Mouse (Mus musculus): ENCODE results near the gene Phf14. TPM values are rescaled to one million over a fixed set of nuclear protein-coding genes. Genes with fewer than 3 reads are reported as not detected.

Gene Phf14
- polyA plus RNA-seq, 1 experiment from 2014 or later = 109 TPM

DNA sequence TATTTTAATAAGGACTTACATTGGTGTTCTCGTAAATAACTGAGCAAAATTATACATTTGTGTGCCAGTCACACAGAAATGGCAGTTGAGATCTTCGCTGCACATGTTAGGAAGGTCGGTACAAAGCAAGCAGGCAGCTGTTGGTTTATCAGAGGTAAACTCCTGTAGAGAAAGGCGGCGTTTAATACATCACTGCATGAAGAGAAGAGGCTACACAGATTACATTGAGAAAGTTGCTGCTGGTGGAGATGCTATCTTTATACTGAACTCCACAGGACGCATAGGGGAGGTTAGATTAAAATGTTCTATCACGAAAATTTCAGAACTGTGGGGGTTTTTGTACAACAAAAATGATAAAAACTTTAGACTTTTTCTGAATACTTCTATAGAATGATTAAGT is 52.6 kb downstream of the Phf14 start:
- no peaks in the 10 kb centered on the region for H3K9me3 ChIP-seq
- H3K9ac ChIP-seq = no peak overlapping the region
- H3K27me3 ChIP-seq = no peaks in the 10 kb centered on the region
- H3K36me3 ChIP-seq = peaks cover 18% of the 10 kb centered on the region
- H3K27ac ChIP-seq = no peak overlapping the region
- no peak overlapping the region for H3K4me3 ChIP-seq
- no peak overlapping the region for H3K4me2 ChIP-seq
- WGBS = 93% methylated on average over 7 of the region's 7 CpGs
- no peaks in the 10 kb centered on the region for H3K4me1 ChIP-seq (replicated peaks)
- no peak for ATAC-seq (ENCODE audit: low FRiP score)

DNA sequence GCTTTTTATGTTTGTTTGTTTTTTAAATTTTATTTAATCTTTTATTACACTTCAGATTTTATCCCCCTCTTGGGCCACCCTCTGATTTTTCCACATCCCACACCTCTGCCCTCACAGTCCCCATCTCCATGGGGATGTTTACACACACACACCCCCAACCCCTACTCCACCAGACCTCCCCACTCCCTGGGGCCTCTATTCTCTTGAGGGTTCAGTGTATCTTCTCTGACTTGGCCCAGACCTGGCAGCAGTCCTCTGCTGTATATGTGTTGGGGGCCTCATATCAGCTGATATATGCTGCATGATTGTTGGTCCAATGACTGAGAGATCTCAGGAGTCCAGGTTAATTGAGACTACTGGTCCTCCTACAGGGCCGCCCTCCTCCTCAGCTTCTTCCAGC is 86.2 kb downstream of the Phf14 start:
- 100% methylated on average over 1 of the region's 1 CpGs for WGBS
- no peak for ATAC-seq (ENCODE audit: low FRiP score)
- Histone ChIP-seq H3K27me3 (no peaks in the 10 kb centered on the region), H3K36me3 (peaks cover 45% of the 10 kb centered on the region), H3K9me3 (no peaks in the 10 kb centered on the region), H3K4me3 (no peak overlapping the region), H3K4me2 (no peak overlapping the region), H3K4me1 (replicated peaks) (no peaks in the 10 kb centered on the region), H3K9ac (no peak overlapping the region), H3K27ac (no peak overlapping the region)

DNA sequence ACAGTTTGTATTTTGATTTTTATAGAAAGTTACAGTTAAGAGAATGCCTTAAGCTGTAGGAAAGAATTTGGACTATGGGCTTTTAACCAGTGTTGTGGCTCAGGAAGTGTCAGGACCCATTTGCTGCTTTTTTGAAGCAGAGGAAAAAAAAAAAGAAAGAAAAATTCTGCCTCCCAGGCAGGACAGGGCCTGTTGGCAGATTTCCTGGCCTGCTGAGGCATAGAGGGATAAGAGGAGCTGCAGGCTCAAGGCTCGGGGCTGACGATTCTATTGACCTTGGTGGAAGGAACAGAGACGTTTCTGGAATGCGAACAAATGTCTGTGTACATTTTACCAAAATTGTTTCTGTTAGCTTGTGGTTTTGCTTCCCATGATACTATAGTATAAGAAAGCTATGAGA is 91.0 kb downstream of the Phf14 start:
- WGBS = 89% methylated on average over 4 of the region's 4 CpGs
- peaks cover 54% of the 10 kb centered on the region for H3K36me3 ChIP-seq
- no peak for ATAC-seq (ENCODE audit: low FRiP score)

DNA sequence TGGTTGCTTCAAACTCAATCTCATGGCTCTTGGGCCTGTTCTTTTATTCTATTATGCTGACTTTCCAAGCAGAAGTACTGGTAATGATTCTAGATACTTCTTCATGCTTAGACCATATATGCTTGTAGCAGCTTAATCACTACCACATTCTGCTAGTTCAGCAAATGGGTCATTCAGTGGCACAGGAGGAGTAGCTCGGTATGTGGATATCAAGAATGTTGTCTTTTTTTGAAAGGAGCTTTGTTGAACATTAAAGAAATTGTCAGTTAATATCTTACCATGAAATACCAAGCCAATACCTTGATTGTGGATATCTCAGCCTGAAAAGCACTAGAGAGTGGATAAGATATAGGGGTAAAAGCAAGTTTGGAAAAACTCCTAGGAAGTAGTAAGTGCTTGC is 91.9 kb downstream of the Phf14 start:
- ATAC-seq (ENCODE audit: low FRiP score) = no peak
- Histone ChIP-seq H3K27me3 (no peaks in the 10 kb centered on the region), H3K27ac (no peak overlapping the region), H3K4me1 (replicated peaks) (no peaks in the 10 kb centered on the region), H3K9me3 (no peaks in the 10 kb centered on the region), H3K4me3 (no peak overlapping the region), H3K4me2 (no peak overlapping the region), H3K9ac (no peak overlapping the region), H3K36me3 (peaks cover 46% of the 10 kb centered on the region)
- 94% methylated on average over 1 of the region's 1 CpGs for WGBS

More for the DNA sequence above, 91.0 kb downstream of the Phf14 start:
- Histone ChIP-seq H3K9me3 (no peaks in the 10 kb centered on the region), H3K4me3 (no peak overlapping the region), H3K4me2 (no peak overlapping the region), H3K4me1 (replicated peaks) (no peaks in the 10 kb centered on the region), H3K27me3 (no peaks in the 10 kb centered on the region), H3K9ac (no peak overlapping the region), H3K27ac (no peak overlapping the region)

GRCm38 (mm10) chr6:12005455-12005854 is 97.8 kb downstream of the Phf14 start:
- no peak for ATAC-seq (ENCODE audit: low FRiP score)
- Histone ChIP-seq H3K36me3 (peaks cover 22% of the 10 kb centered on the region), H3K27me3 (no peaks in the 10 kb centered on the region), H3K4me3 (no peak overlapping the region), H3K9me3 (no peaks in the 10 kb centered on the region), H3K27ac (no peak overlapping the region), H3K4me2 (no peak overlapping the region), H3K4me1 (replicated peaks) (no peaks in the 10 kb centered on the region), H3K9ac (no peak overlapping the region)
- WGBS = 89% methylated on average over 4 of the region's 4 CpGs

DNA sequence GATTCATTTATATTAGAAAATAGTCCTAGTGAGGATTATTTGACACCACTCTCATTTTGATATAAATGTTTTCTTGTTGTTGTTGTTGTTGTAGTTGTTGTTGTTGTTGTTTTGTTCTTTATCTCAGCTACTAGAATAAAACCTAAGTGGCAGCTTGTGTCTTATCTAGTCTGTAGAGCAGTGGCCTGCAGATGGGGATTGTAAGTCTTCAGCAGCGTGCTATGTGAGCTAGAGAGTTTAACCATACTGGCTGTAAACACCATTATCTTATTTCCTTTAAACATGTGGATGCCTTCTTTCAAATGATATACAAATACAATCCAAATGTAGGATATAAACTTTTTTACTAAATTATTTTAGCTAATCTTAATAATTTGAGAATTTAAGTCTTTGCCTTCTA is 98.4 kb downstream of the Phf14 start:
- Histone ChIP-seq H3K4me3 (no peak overlapping the region), H3K36me3 (peaks cover 22% of the 10 kb centered on the region), H3K9me3 (no peaks in the 10 kb centered on the region), H3K4me2 (no peak overlapping the region), H3K27ac (no peak overlapping the region), H3K4me1 (replicated peaks) (no peaks in the 10 kb centered on the region), H3K27me3 (no peaks in the 10 kb centered on the region), H3K9ac (no peak overlapping the region)
- 95% methylated on average over 1 of the region's 1 CpGs for WGBS
- no peak for ATAC-seq (ENCODE audit: low FRiP score)

GRCm38 (mm10) chr6:12012103-12012502 is 104.5 kb downstream of the Phf14 start:
- H3K9ac ChIP-seq = no peak overlapping the region
- H3K9me3 ChIP-seq = no peaks in the 10 kb centered on the region
- peaks cover 8% of the 10 kb centered on the region for H3K4me1 ChIP-seq (replicated peaks)
- no peaks in the 10 kb centered on the region for H3K27me3 ChIP-seq
- WGBS = 94% methylated on average over 5 of the region's 5 CpGs
- ATAC-seq (ENCODE audit: low FRiP score) = no peak
- H3K4me3 ChIP-seq = no peak overlapping the region
- no peak overlapping the region for H3K4me2 ChIP-seq
- H3K36me3 ChIP-seq = peaks cover 5% of the 10 kb centered on the region
- H3K27ac ChIP-seq = no peak overlapping the region

DNA sequence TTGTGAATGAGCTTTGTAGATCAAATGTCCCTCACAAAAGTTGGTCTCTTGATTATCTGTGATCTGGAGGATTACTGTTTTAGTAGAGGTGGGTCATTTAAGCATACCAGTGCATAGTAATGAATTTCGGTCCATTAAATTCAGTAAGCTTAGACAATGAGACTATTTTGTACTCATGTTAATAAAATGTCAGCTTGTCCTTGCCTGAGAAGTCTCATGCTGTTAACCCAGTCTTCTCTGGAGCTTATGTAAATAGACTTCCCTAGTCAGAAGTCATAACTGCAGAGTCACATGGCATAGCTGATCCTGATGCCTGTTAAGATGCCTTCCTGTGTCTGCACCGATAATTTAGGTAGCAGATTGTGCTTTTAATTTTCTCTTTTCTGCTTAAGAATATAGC is 106.4 kb downstream of the Phf14 start:
- no peak overlapping the region for H3K9ac ChIP-seq
- no peaks in the 10 kb centered on the region for H3K27me3 ChIP-seq
- H3K36me3 ChIP-seq = peaks cover 8% of the 10 kb centered on the region
- H3K4me3 ChIP-seq = no peak overlapping the region
- no peak for ATAC-seq (ENCODE audit: low FRiP score)
- 0 out of 2 replicates have a peak overlapping the region, but pooled peaks have one; percentile 32 for H3K27ac ChIP-seq
- no peak overlapping the region for H3K4me2 ChIP-seq
- peaks cover 8% of the 10 kb centered on the region for H3K4me1 ChIP-seq (replicated peaks)
- no peaks in the 10 kb centered on the region for H3K9me3 ChIP-seq
- WGBS = 36% methylated on average over 2 of the region's 2 CpGs

DNA sequence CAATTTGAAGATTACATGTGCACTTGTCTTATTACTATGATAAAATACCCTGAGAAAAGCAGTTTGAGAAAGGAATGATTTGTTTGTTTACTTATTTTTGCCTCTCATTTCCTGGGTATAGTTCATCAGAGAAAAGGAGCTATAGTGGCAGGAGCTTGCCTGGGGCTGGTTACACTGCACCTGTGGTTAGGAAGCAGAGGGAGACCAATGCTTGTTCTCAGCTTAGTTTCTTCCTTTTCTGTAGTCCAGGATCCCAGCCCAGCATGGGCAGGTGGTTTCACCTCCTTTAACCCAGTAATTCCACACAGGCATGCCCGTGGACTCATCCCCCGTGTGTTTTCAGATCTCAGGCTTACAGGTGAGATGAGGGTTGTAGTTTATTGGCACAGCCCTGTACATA is 107.1 kb downstream of the Phf14 start:
- peaks cover 8% of the 10 kb centered on the region for H3K36me3 ChIP-seq
- H3K9ac ChIP-seq = no peak overlapping the region
- no peak overlapping the region for H3K4me3 ChIP-seq
- no peak for ATAC-seq (ENCODE audit: low FRiP score)
- no peak overlapping the region for H3K4me2 ChIP-seq
- no peak overlapping the region for H3K27ac ChIP-seq
- H3K9me3 ChIP-seq = no peaks in the 10 kb centered on the region
- H3K27me3 ChIP-seq = no peaks in the 10 kb centered on the region
- peaks cover 8% of the 10 kb centered on the region for H3K4me1 ChIP-seq (replicated peaks)
- 88% methylated on average over 2 of the region's 2 CpGs for WGBS

DNA sequence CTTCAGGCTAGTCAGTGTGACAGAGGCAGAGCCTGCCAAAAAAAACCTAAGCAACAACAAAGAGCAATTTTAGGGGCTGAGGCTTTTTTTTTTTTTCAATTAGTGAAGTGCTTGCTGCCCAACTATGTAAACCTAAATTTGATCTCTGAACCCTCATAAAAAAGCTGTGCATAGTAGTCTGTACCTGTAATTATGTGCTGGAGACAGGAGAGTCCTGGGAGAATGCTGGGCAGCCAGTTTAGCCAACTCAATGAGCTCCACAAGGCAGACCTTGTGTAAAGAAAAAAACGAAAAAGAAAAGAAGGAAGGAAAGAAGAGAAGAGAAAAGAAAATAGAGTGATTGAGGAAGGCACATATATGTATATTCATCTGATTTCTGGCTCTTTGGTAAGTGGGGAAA is 112.1 kb downstream of the Phf14 start:
- 82% methylated on average over 1 of the region's 1 CpGs for WGBS
- no peaks in the 10 kb centered on the region for H3K9me3 ChIP-seq
- no peaks in the 10 kb centered on the region for H3K27me3 ChIP-seq
- H3K4me3 ChIP-seq = no peak overlapping the region
- no peak for ATAC-seq (ENCODE audit: low FRiP score)
- no peak overlapping the region for H3K9ac ChIP-seq
- no peak overlapping the region for H3K4me2 ChIP-seq
- peaks cover 2% of the 10 kb centered on the region; the same call in 1 of the 2 replicates for H3K4me1 ChIP-seq (replicated peaks)
- H3K27ac ChIP-seq = no peak overlapping the region
- peaks cover 23% of the 10 kb centered on the region for H3K36me3 ChIP-seq

- H3K27ac ChIP-seq = no peak overlapping the region
- no peak overlapping the region for H3K4me2 ChIP-seq
- H3K36me3 ChIP-seq = peaks cover 23% of the 10 kb centered on the region
- no peaks in the 10 kb centered on the region for H3K9me3 ChIP-seq
- no peaks in the 10 kb centered on the region; the same call in 1 of the 2 replicates for H3K4me1 ChIP-seq (replicated peaks)
- 81% methylated on average over 3 of the region's 3 CpGs for WGBS
- no peak for ATAC-seq (ENCODE audit: low FRiP score)
- no peaks in the 10 kb centered on the region for H3K27me3 ChIP-seq
- H3K9ac ChIP-seq = no peak overlapping the region
- no peak overlapping the region for H3K4me3 ChIP-seq
Measured at GRCm38 (mm10) chr6:12020156-12020555, 112.5 kb downstream of the Phf14 start.

- WGBS = 92% methylated on average over 4 of the region's 4 CpGs
- Histone ChIP-seq H3K9me3 (no peaks in the 10 kb centered on the region), H3K27me3 (no peaks in the 10 kb centered on the region), H3K4me1 (replicated peaks) (no peaks in the 10 kb centered on the region; the same call in 1 of the 2 replicates), H3K36me3 (peaks cover 23% of the 10 kb centered on the region), H3K4me3 (no peak overlapping the region), H3K4me2 (no peak overlapping the region), H3K9ac (no peak overlapping the region), H3K27ac (no peak overlapping the region)
- ATAC-seq (ENCODE audit: low FRiP score) = no peak
Measured at GRCm38 (mm10) chr6:12020738-12021137, 113.1 kb downstream of the Phf14 start.

- no peak overlapping the region for H3K4me2 ChIP-seq
- 94% methylated on average over 4 of the region's 4 CpGs for whole genome bisulfite sequencing
- no peaks in the 10 kb centered on the region for H3K9me3 ChIP-seq
Measured at GRCm38 (mm10) chr6:12021480-12021879, 113.9 kb downstream of the Phf14 start.

More at GRCm38 (mm10) chr6:12021480-12021879, 113.9 kb downstream of the Phf14 start:
- Histone ChIP-seq H3K4me3 (no peak overlapping the region), H3K4me1 (replicated peaks) (no peaks in the 10 kb centered on the region), H3K27me3 (no peaks in the 10 kb centered on the region), H3K9ac (no peak overlapping the region), H3K27ac (no peak overlapping the region), H3K36me3 (peaks cover 23% of the 10 kb centered on the region)
- no peak for ATAC-seq (ENCODE audit: low FRiP score)
